Mouse (Mus musculus): ENCODE measurements around the gene Snai3.

The Snai3 gene

DNA sequence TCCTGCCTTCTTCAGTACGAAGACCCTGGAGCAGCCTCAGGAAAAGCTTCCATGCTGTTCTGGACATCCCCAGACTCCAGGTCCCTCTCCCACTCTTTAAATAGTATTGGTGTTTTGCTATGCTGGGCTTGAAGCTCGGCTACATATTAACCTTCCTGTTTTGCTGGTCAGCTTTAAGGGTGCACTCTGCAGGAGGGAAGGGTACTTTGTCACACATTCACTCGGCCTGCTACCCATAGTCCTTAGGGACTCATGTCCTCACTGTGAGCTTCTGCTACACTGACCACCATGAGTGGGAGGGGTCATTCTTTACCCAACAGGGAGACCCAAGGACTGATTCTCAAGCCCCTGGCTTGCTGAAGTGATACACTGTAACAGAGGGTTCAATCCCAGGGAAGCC is 29.9 kb downstream of the Snai3 start:
- DNase-seq (ENCODE audit: low read depth, low spot score): no peak

DNA sequence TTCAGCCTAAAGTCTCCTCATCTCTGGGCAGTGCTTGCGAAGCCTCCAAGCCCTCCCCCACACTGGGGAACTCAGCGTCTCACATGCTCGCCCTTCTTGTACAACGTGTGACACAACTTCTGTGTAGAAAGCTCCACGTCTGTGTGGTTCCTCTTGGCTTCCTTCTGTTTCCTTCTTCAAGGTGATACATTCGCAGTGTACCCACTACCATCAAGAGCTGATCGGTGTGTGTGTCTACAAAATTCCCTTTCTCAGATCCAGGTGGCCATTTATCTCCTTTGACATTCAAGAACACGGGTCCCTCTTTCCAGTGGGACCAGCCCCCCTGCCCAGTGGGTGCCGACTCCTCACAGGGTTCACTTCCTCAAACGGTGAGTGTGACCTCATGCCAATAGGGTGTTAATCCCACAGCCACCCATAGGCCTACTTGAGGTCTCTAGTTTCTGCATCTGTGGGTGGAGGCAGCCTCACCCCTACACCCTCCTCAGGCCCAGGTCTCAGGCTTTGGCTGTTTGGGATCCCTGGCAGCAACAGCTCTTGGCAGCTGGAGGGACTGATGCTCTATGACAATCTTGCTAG is 30.4 kb downstream of the Snai3 start:
- DNase-seq (ENCODE audit: low read depth, low spot score): no peak

DNA sequence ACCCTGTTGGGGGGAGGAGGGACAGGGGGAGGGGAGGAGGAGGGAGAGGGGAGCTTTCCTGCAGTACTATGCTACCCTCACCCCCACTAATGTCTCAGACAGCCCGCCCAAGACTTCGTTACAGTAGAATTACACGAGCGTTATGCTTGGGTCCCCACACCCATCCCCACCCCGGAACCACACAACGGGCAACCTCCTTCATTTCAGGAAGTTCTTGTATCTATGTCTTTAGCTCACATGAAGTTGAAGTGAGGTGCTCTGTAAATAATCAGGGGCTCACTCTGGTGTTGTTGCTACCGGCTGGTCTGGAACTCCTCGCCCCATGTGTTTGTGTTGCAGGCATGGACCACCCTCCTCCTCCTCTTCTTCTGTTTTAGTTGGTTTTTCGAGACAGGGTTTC is 32.4 kb downstream of the Snai3 start:
- no peak for DNase-seq (ENCODE audit: low read depth, low spot score)

DNA sequence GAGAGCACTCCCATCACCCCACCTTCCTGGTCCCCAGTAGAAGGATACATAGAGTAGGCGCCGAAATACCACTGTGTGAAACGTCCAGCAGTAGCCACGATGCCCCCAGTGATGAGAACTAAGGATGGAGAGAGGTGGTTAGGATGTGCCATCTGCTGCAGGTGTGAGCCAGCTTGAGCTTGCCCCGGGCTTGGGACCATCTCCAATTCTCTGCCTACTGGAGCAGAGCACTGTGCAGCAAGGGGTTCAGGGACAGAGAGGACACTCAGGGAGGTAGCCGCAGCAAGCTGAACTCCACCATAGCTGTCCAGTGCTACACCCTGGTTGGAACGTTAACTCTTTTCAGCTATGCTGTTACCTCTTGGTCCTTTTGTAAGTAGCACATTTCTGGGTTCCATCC is 32.9 kb downstream of the Snai3 start:
- DNase-seq (ENCODE audit: low read depth, low spot score): no peak

DNA sequence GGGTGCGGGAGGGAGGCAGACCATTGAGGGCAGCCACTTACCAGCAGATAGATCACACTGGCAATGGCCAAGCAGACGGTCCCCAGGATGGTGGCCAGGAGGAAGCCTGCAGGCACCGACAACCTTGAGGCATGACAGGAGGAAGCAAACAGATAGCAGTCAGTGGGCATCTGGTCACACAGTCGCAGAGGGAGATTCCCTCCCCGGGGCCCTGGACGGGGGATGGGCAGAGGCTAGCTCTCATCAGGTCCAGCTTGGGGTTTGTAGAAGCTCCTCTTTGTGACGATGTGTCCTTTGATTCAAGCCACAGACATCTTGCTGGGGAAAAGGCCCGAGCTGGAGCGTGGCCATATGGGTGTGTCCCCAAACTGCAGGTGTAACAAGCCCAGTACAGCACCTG is 34.4 kb downstream of the Snai3 start:
- no peak for DNase-seq (ENCODE audit: low read depth, low spot score)

GRCm38 (mm10) chr8:122423659-122424058 is 36.9 kb downstream of the Snai3 start:
- no peak for DNase-seq (ENCODE audit: low read depth, low spot score)

- DNase-seq (ENCODE audit: low read depth, low spot score): no peak
Measured at GRCm38 (mm10) chr8:122423217-122423616, 37.3 kb downstream of the Snai3 start.

DNA sequence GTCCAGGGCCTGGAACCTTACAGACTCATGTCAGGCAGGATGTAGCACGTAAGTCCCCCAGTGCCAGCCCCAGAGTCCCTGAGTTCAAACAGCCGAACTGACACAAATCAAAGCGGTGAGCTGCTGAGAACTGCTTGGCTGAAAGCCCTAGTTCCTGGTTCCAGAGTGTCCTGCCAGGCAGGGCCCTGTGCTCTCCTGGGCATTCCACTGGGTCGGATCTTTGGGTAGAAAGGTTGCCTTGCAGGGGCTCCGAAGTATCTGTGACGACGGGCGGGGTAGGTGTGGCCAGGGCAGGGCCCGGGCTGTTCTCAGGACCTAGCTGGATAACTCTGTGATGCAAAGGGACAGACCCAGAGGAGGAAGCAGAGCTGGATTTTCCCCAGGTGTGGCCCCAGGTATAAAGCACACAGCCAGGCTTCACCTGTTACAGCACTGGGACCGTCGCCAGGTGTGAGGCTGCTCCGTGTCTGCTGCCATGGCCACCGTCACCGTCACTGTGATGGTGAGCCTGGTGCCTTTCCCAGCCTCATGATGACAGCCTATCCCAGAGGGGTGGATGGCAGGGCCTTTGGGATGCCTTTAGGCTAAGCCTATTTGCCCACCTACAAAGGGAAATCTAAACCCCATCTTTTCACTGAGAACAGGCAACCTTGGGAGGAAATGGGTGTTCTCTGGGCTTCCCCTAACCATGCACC is 39.0 kb downstream of the Snai3 start, which contains the start of gene Il17c:
Il17c (plus strand) TSS at position 645 of the 695 bp plus-strand sequence.
- DNase-seq (ENCODE audit: low read depth, low spot score): no peak

- DNase-seq (ENCODE audit: low read depth, low spot score): no peak
Measured at GRCm38 (mm10) chr8:122419881-122420555, 40.5 kb downstream of the Snai3 start.

GRCm38 (mm10) chr8:122415554-122415953 is 45.0 kb downstream of the Snai3 start:
- DNase-seq (ENCODE audit: low read depth, low spot score): no peak

DNA sequence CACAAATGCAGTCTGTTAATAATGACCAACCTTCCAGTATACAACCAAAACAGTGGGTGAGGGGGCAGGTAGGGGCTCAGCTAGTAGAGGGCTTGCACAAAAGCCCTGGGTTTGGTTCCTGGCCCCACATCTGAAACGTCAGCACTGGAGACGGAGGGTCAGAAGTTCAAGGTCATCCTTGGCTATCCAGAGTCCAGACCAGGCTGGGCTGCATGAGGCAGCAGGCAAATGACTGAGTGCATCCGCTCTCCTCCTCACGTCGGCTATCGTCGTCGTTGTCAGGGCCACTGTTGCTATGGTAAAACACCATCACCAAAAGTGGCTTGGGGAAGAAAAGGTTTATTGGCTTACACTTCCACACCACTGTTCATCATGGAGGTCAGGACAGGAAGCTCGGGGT is 46.2 kb downstream of the Snai3 start:
- no peak for DNase-seq (ENCODE audit: low read depth, low spot score)

DNA sequence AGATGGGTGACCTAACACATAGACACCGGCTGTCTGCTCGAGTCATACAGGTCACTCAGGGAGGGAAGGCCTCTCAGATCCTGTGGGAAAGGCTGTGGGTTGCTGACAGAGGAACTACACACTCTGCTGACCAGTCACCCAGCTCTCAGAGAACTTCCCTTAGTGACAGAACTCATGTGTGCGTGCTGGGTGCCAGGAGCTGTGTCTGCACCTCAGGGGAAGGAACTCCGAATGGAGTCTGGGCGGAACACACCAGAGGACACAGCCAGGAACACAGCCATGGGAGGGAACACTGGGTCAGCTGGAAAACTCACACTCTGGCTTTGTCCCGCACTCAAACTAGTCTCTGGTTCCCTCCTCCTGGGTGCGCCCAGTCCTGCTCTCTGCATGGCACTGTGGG is 52.9 kb downstream of the Snai3 start:
- no peak for DNase-seq (ENCODE audit: low read depth, low spot score)

- DNase-seq (ENCODE audit: low read depth, low spot score): no peak
Measured at GRCm38 (mm10) chr8:122405146-122405805, 55.3 kb downstream of the Snai3 start.

Measured in mesoderm, embryonic 11.5 days (tissue).